ENCODE assay signal across 8 mouse cellular contexts in genomic region chr1:154661221-154661864, GRCm38 (mm10).
DNase-seq lines count a peak whose midpoint lies in the region; ATAC-seq and TF ChIP-seq lines count a peak whose summit lies in the region.

No protein-coding gene starts in this region.

- 50% methylated on average over 7 of the region's 7 CpGs for WGBS in hindbrain, embryonic 12.5 days

- no peak overlapping the region for H3K27ac ChIP-seq in hindbrain, embryonic 12.5 days

- ATAC-seq in hindbrain, embryonic 12.5 days (ENCODE audit: low FRiP score): peak; percentile 84
- no peak for ATAC-seq in inflammation-experienced regulatory T-cells, adult 6 months

- DNase-seq in brain, embryonic 14.5 days (ENCODE audit: low read depth): peak; percentile 92
- peak; percentile 66 for DNase-seq in embryo, embryonic 10 days (ENCODE audit: low spot score)
- DNase-seq in left cerebral cortex, postnatal 4 days: peak; percentile 72
- DNase-seq in right cerebral cortex, postnatal 10 days (ENCODE audit: low spot score in 2 of 2): peak; percentile 92 to 93
- DNase-seq in urinary bladder, adult 18-20 months (ENCODE audit: low spot score in 2 of 2): no peak
- no peak for DNase-seq in adrenal gland, adult 18-20 months (ENCODE audit: low spot score in 2 of 2)

- H3K4me3 ChIP-seq in hindbrain, embryonic 12.5 days: no peak overlapping the region

- no peak overlapping the region for H3K4me2 ChIP-seq in hindbrain, embryonic 12.5 days (replicated peaks)

- H3K4me1 ChIP-seq in hindbrain, embryonic 12.5 days: peaks cover 11% of the 10 kb centered on the region

- TF ChIP-seq POLR2A in brain, embryonic 14.5 days (IDR thresholded peaks at IDR 0.05; ENCODE audit: borderline replicate concordance, extremely low read depth, insufficient read depth, insufficient read length, poor library complexity, severe bottlenecking): no peak

- H3K9ac ChIP-seq in hindbrain, embryonic 12.5 days: no peak overlapping the region

- H3K36me3 ChIP-seq in hindbrain, embryonic 12.5 days: no peaks in the 10 kb centered on the region

- intact Hi-C loops in left cerebral cortex, postnatal 4 days (cut with DNase I): no loop called here

- TF ChIP-seq CTCF in brain, embryonic 14.5 days (IDR thresholded peaks at IDR 0.05; ENCODE audit: borderline replicate concordance, extremely low read depth, insufficient read depth, insufficient read length): no peak

- H3K27me3 ChIP-seq in hindbrain, embryonic 12.5 days: no peaks in the 10 kb centered on the region

- no peaks in the 10 kb centered on the region for H3K9me3 ChIP-seq in hindbrain, embryonic 12.5 days (replicated peaks)

Comparison
In these comparisons a context has a peak if more than half of its experiments do, and no peak if none do; other contexts are left out.
1. DNase-seq: peak in brain, embryonic 14.5 days (single experiment), embryo, embryonic 10 days (single experiment), left cerebral cortex, postnatal 4 days (single experiment) and right cerebral cortex, postnatal 10 days (2 of 2); none in urinary bladder, adult 18-20 months (0 of 2) and adrenal gland, adult 18-20 months (0 of 2).